Mouse (Mus musculus) MEL (cell line): ENCODE measurements around the gene Gaa. TPM values are rescaled to one million over a fixed set of nuclear protein-coding genes. Genes with fewer than 3 reads are reported as not detected.

ENCODE experiments used
- DNase-seq: peaks from one replicate; pipeline ENCODE4 v3.0.0; 2011; ENCODE audit warnings: low read depth, low spot score
- H3K27ac ChIP-seq: 2 replicates; pipeline ENCODE4 v1.5.1; 2012; ENCODE audit warnings: low read depth, mild to moderate bottlenecking, control low read depth, low read length, moderate library complexity; ENCODE audit not compliant: control insufficient read depth
- H3K27me3 ChIP-seq, 2 experiments: fragments of 150-350 bp in 1 of 2; sonication (generic) in 1 of 2; 2 replicates each; pipeline ENCODE4 v1.6.1; 2012; ENCODE audit warnings: low read length in 2 of 2, mild to moderate bottlenecking in 2 of 2, improper control_type of control experiment in 1 of 2, moderate library complexity in 1 of 2; ENCODE audit not compliant: insufficient read depth in 2 of 2, control insufficient read depth in 1 of 2
- H3K36me3 ChIP-seq, 2 experiments: 2 replicates each; pipeline ENCODE4 v1.6.1; 2012 to 2014; ENCODE audit warnings: low read length in 2 of 2, improper control_type of control experiment in 1 of 2, inconsistent platforms in 1 of 2, mild to moderate bottlenecking in 1 of 2; ENCODE audit not compliant: insufficient read depth in 2 of 2, control insufficient read depth in 1 of 2
- H3K4me1 ChIP-seq, 2 experiments: fragments of 150-350 bp in 1 of 2; sonication (generic) in 1 of 2; 2 replicates each; pipeline ENCODE4 v1.6.1; 2012; ENCODE audit warnings: low read length in 2 of 2, improper control_type of control experiment in 1 of 2, mild to moderate bottlenecking in 1 of 2; ENCODE audit not compliant: insufficient read depth in 2 of 2, control insufficient read depth in 1 of 2
- H3K4me3 ChIP-seq, 2 experiments: fragments of 150-350 bp in 1 of 2; sonication (generic) in 1 of 2; 2 replicates each; pipeline ENCODE4 v1.5.1; 2012; ENCODE audit warnings: low read depth in 2 of 2, low read length in 2 of 2, mild to moderate bottlenecking in 2 of 2, moderate library complexity in 2 of 2, control low read depth in 1 of 2, improper control_type of control experiment in 1 of 2; ENCODE audit not compliant: control insufficient read depth in 1 of 2, insufficient read depth in 1 of 2
- H3K79me2 ChIP-seq: 2 replicates; pipeline ENCODE4 v1.6.1; 2012; ENCODE audit warnings: mild to moderate bottlenecking, low read length, moderate library complexity; ENCODE audit not compliant: control insufficient read depth, poor library complexity, insufficient read depth
- H3K9ac ChIP-seq: 2 replicates; pipeline ENCODE4 v1.6.1; 2012; ENCODE audit warnings: low read depth, mild to moderate bottlenecking, control low read depth, low read length, moderate library complexity; ENCODE audit not compliant: control insufficient read depth, poor library complexity, severe bottlenecking
- H3K9me3 ChIP-seq: fragments of 150-350 bp; sonication (generic); replicated peaks from 2 replicates; pipeline ENCODE4 v1.6.1; 2012; ENCODE audit warnings: mild to moderate bottlenecking, low read length, improper control_type of control experiment, moderate library complexity; ENCODE audit not compliant: insufficient read depth
- CTCF ChIP-seq, 3 experiments: IDR thresholded peaks in 2 of 3; conservative IDR thresholded peaks in 1 of 3; 2 replicates each; pipeline ENCODE4 v1.5.1; 2011 to 2012; ENCODE audit warnings: low read length in 3 of 3, low read depth in 2 of 3, mild to moderate bottlenecking in 2 of 3, improper control_type of control experiment in 1 of 3, inconsistent platforms in 1 of 3, mixed read lengths in 1 of 3, moderate library complexity in 1 of 3; ENCODE audit not compliant: control insufficient read depth in 1 of 3, insufficient read depth in 1 of 3, poor library complexity in 1 of 3, severe bottlenecking in 1 of 3
- E2F4 ChIP-seq: IDR thresholded peaks from 2 replicates; pipeline ENCODE4 v1.6.1; 2011; ENCODE audit warnings: low read depth, low read length, improper control_type of control experiment, borderline replicate concordance
- ELF1 ChIP-seq: IDR thresholded peaks from 2 replicates; pipeline ENCODE4 v1.6.1; 2014; ENCODE audit warnings: low read depth, mild to moderate bottlenecking, inconsistent platforms, low read length, improper control_type of control experiment, moderate library complexity
- EP300 ChIP-seq, 2 experiments: IDR thresholded peaks; 2 replicates each; pipeline ENCODE4 v1.6.1; 2011; ENCODE audit warnings: improper control_type of control experiment in 2 of 2, low read length in 2 of 2, low read depth in 1 of 2, mild to moderate bottlenecking in 1 of 2
- ETS1 ChIP-seq: IDR thresholded peaks from 2 replicates; pipeline ENCODE4 v1.6.1; 2012; ENCODE audit warnings: low read depth, mild to moderate bottlenecking, inconsistent platforms, low read length, improper control_type of control experiment, moderate library complexity
- GATA1 ChIP-seq: IDR thresholded peaks from 2 replicates; pipeline ENCODE4 v1.6.1; 2011; ENCODE audit warnings: low read depth, low read length, improper control_type of control experiment
- JUND ChIP-seq: IDR thresholded peaks from 2 replicates; pipeline ENCODE4 v1.6.1; 2011; ENCODE audit warnings: low read depth, mild to moderate bottlenecking, improper control_type of control experiment, low read length
- MAX ChIP-seq: IDR thresholded peaks from 2 replicates; pipeline ENCODE4 v1.6.1; 2011; ENCODE audit warnings: low read length, improper control_type of control experiment
- MEF2A ChIP-seq: IDR thresholded peaks from 2 replicates; pipeline ENCODE4 v1.6.1; 2014; ENCODE audit warnings: low read depth, mild to moderate bottlenecking, inconsistent platforms, low read length, improper control_type of control experiment; ENCODE audit not compliant: poor library complexity, insufficient replicate concordance, severe bottlenecking; ENCODE audit errors: extremely low read depth
- MYB ChIP-seq: IDR thresholded peaks from 2 replicates; pipeline ENCODE4 v1.6.1; 2011; ENCODE audit warnings: mild to moderate bottlenecking, low read depth, low read length, improper control_type of control experiment
- MYC ChIP-seq: IDR thresholded peaks from 2 replicates; pipeline ENCODE4 v1.6.1; 2011; ENCODE audit warnings: low read depth, mild to moderate bottlenecking, low read length, improper control_type of control experiment, moderate library complexity
- NELFE ChIP-seq: IDR thresholded peaks from 2 replicates; pipeline ENCODE4 v1.6.1; 2011; ENCODE audit warnings: low read depth, low read length, improper control_type of control experiment
- NRF1 ChIP-seq: IDR thresholded peaks from 2 replicates; pipeline ENCODE4 v1.6.1; 2014; ENCODE audit warnings: low read depth, mild to moderate bottlenecking, inconsistent platforms, low read length, improper control_type of control experiment, moderate library complexity; ENCODE audit not compliant: poor library complexity, insufficient read depth, severe bottlenecking
- POLR2A ChIP-seq, 2 experiments: IDR thresholded peaks; 2 replicates each; pipeline ENCODE4 v1.6.1; 2011 to 2012; ENCODE audit warnings: low read length in 2 of 2, mild to moderate bottlenecking in 2 of 2, control low read depth in 1 of 2, improper control_type of control experiment in 1 of 2, low read depth in 1 of 2, moderate library complexity in 1 of 2; ENCODE audit not compliant: control insufficient read depth in 1 of 2, insufficient read depth in 1 of 2, poor library complexity in 1 of 2
- POLR2AphosphoS5 ChIP-seq: IDR thresholded peaks from 2 replicates; pipeline ENCODE4 v1.6.1; 2012; ENCODE audit warnings: low read depth, borderline replicate concordance, mild to moderate bottlenecking, inconsistent platforms, low read length, moderate library complexity, mixed read lengths
- RAD21 ChIP-seq: IDR thresholded peaks from 2 replicates; pipeline ENCODE4 v1.6.1; 2011; ENCODE audit warnings: mild to moderate bottlenecking, low read depth, low read length, improper control_type of control experiment
- SMC3 ChIP-seq: IDR thresholded peaks from 2 replicates; pipeline ENCODE4 v1.6.1; 2011; ENCODE audit warnings: low read depth, low read length, improper control_type of control experiment
- TBP ChIP-seq: IDR thresholded peaks from 2 replicates; pipeline ENCODE4 v1.8.0; 2011; ENCODE audit warnings: low read depth, low read length, improper control_type of control experiment
- TCF12 ChIP-seq: IDR thresholded peaks from 2 replicates; pipeline ENCODE4 v1.6.1; 2014; ENCODE audit warnings: low read depth, mild to moderate bottlenecking, inconsistent platforms, low read length, improper control_type of control experiment, moderate library complexity
- USF2 ChIP-seq, 2 experiments: IDR thresholded peaks; 2 replicates each; pipeline ENCODE4 v1.6.1; 2011 to 2012; ENCODE audit warnings: improper control_type of control experiment in 2 of 2, low read length in 2 of 2, borderline replicate concordance in 1 of 2, inconsistent platforms in 1 of 2, low read depth in 1 of 2, mild to moderate bottlenecking in 1 of 2; ENCODE audit not compliant: insufficient read depth in 1 of 2
- ZKSCAN1 ChIP-seq: IDR thresholded peaks from 2 replicates; pipeline ENCODE4 v1.6.1; 2012; ENCODE audit warnings: low read depth, mild to moderate bottlenecking, inconsistent platforms, low read length, improper control_type of control experiment, moderate library complexity
- polyA plus RNA-seq, 2 experiments: library from polyadenylated mRNA; stranded (reverse) in 1 of 2; unstranded in 1 of 2; fragments of >175 nt in 1 of 2; fragments of >200 nt in 1 of 2; gene quantifications; 2 replicates each; pipeline versions ENCODE4 v1.2.1 to v1.2.4; 2012; ENCODE audit warnings: low replicate concordance in 2 of 2, low read depth in 1 of 2; ENCODE audit not compliant: insufficient read length in 2 of 2, insufficient read depth in 1 of 2, missing spikeins in 1 of 2
- total RNA-seq: library from RNA; depleted of rRNA; stranded (reverse); fragments of 300-350 nt; gene quantifications from 2 replicates; pipeline ENCODE4 v1.2.3, GENCODE M21; 2012

Gaa gene
- total and polyA plus RNA-seq, 3 experiments: 54.1 to 85.6 TPM; not detected in 1

DNA sequence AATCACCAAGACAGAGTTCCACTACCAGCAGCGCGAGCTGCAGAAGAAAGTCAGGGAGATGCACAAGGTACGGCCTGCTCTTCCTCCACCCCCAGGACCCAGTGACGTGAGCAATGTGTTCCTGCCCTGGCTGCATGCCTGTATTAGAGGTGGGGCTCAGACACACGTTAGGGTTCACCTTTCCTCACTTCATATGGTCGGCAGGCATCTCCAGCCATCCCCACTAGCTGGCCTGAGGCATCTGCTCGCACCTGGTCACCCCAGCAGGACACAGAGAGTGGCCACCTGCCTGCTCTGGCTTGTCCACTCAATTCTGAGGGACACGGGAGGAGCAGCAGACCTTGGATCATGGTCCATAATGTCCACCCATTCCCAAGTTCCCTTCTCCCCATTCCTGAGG, 7.7 kb upstream of the Gaa start:
- Histone ChIP-seq H3K36me3 (no peaks in the 10 kb centered on the region), H3K27me3 (no peaks in the 10 kb centered on the region), H3K9ac (no peak overlapping the region), H3K79me2 (no peaks in the 10 kb centered on the region), H3K4me3 (no peak overlapping the region), H3K27ac (no peak overlapping the region), H3K9me3 (no peaks in the 10 kb centered on the region), H3K4me1 (peaks cover 0 to 8% of the 10 kb centered on the region in 2 experiments; a peak in 3 of 4 replicates)
- DNase-seq: no peak
- no peak for TF ChIP-seq POLR2AphosphoS5
- TF ChIP-seq MYC: no peak
- no peak for TF ChIP-seq MYB
- no peak for TF ChIP-seq ELF1
- TF ChIP-seq, all 39 proteins: peak for 0

DNA sequence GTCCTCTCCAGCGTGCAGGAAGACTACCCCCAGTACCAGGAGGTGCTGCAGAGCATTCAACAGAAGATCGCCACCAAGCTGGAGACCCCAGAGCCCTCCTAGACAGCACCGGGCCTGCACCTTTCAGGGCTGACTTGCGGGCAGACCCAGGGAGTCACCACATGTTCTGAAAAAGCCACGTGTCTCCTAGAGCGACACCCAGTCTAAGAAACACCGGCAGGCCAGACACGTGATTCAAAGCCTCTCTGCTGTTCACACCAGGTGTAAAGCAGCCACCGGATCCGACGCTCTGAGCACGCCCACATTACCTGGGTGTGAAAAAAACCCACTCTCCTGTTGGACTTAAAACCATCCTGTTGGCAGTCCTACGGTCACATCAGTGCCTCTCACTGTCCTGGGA, 3.3 kb upstream of the Gaa start:
- Histone ChIP-seq H3K36me3 (peaks cover 0 to 6% of the 10 kb centered on the region in 2 experiments; a peak in 1 of 4 replicates), H3K79me2 (peaks cover 6% of the 10 kb centered on the region), H3K27ac (no peak overlapping the region), H3K4me1 (peaks cover 3 to 25% of the 10 kb centered on the region in 2 experiments), H3K9me3 (no peaks in the 10 kb centered on the region), H3K9ac (no peak overlapping the region), H3K27me3 (no peaks in the 10 kb centered on the region), H3K4me3 (no peak overlapping the region)
- no peak for DNase-seq
- TF ChIP-seq USF2 (IDR thresholded peaks at IDR 0.05; ENCODE audit: borderline replicate concordance in 1 of 2, insufficient read depth in 1 of 2, low read depth in 1 of 2, low read length in 2 of 2) (no peak), TCF12 (no peak), ELF1 (no peak), MAX (no peak), E2F4 (no peak), ETS1 (no peak), NRF1 (no peak), SMC3 (no peak), MYB (no peak), EP300 (IDR thresholded peaks at IDR 0.05; ENCODE audit: low read depth in 1 of 2, low read length in 2 of 2) (no peak), ZKSCAN1 (no peak), RAD21 (no peak), TBP (no peak), NELFE (no peak), CTCF (IDR thresholded peaks at IDR 0.05 in 2 of 3, conservative IDR thresholded peaks at IDR 0.05 in 1 of 3; ENCODE audit: control insufficient read depth in 1 of 3, insufficient read depth in 1 of 3, low read depth in 2 of 3, low read length in 3 of 3, poor library complexity in 1 of 3, severe bottlenecking in 1 of 3) (no peak), POLR2AphosphoS5 (no peak), JUND (no peak), POLR2A (IDR thresholded peaks at IDR 0.05; ENCODE audit: control insufficient read depth in 1 of 2, insufficient read depth in 1 of 2, low read depth in 1 of 2, low read length in 2 of 2, poor library complexity in 1 of 2) (no peak), GATA1 (no peak), MEF2A (no peak)
